Mouse (Mus musculus) ES-E14 (cell line): ENCODE measurements around the gene St7l. TPM values are rescaled to one million over a fixed set of nuclear protein-coding genes. Genes with fewer than 3 reads are reported as not detected.

ENCODE experiments used
- DNase-seq: peaks from one replicate; pipeline ENCODE4 v3.0.0-alpha.2; 2013; ENCODE audit warnings: low read depth, low spot score
- H3K27ac ChIP-seq: 2 replicates; pipeline ENCODE4 v1.5.1; 2012; ENCODE audit warnings: low read depth, mild to moderate bottlenecking, low read length, moderate library complexity, mixed read lengths; ENCODE audit not compliant: poor library complexity, insufficient read depth, severe bottlenecking
- H3K36me3 ChIP-seq: 2 replicates; pipeline ENCODE4 v1.6.1; 2012; ENCODE audit warnings: mild to moderate bottlenecking, low read length, moderate library complexity, mixed read lengths; ENCODE audit not compliant: control insufficient read depth, poor library complexity, insufficient read depth, severe bottlenecking
- H3K4me1 ChIP-seq, 2 experiments: fragments of 150-350 bp in 1 of 2; sonication (generic) in 1 of 2; 2 replicates each; pipeline ENCODE4 v1.6.1; 2012; ENCODE audit warnings: low read length in 2 of 2, mild to moderate bottlenecking in 1 of 2, mixed read lengths in 1 of 2; ENCODE audit not compliant: control insufficient read depth in 2 of 2, insufficient read depth in 2 of 2, poor library complexity in 1 of 2
- H3K4me3 ChIP-seq, 2 experiments: fragments of 150-350 bp in 1 of 2; sonication (generic) in 1 of 2; 2 replicates each; pipeline ENCODE4 v1.5.1; 2012; ENCODE audit warnings: low read length in 2 of 2, low read depth in 1 of 2, mild to moderate bottlenecking in 1 of 2, mixed read lengths in 1 of 2; ENCODE audit not compliant: insufficient read depth in 1 of 2, poor library complexity in 1 of 2, severe bottlenecking in 1 of 2
- H3K9ac ChIP-seq: 2 replicates; pipeline ENCODE4 v1.6.1; 2012; ENCODE audit warnings: low read depth, mild to moderate bottlenecking, low read length, mixed read lengths; ENCODE audit not compliant: poor library complexity, insufficient read depth, severe bottlenecking
- H3K9me3 ChIP-seq: fragments of 150-350 bp; sonication (generic); 2 replicates; pipeline ENCODE4 v1.6.1; 2012; ENCODE audit warnings: low read depth, mild to moderate bottlenecking, low read length; ENCODE audit not compliant: control insufficient read depth, insufficient read depth
- CHD2 ChIP-seq: IDR thresholded peaks from 2 replicates; pipeline ENCODE4 v1.6.1; 2014; ENCODE audit warnings: mild to moderate bottlenecking, low read depth, low read length, inconsistent platforms
- HCFC1 ChIP-seq: IDR thresholded peaks from 2 replicates; pipeline ENCODE4 v1.6.1; 2012; ENCODE audit warnings: low read length, inconsistent platforms, borderline replicate concordance; ENCODE audit not compliant: insufficient read depth
- MAFK ChIP-seq: IDR thresholded peaks from 2 replicates; pipeline ENCODE4 v1.6.1; 2014; ENCODE audit warnings: mild to moderate bottlenecking, low read depth, low read length, inconsistent platforms; ENCODE audit not compliant: insufficient read depth
- ZC3H11A ChIP-seq: IDR thresholded peaks from 2 replicates; pipeline ENCODE4 v1.6.1; 2012; ENCODE audit warnings: low read depth, mild to moderate bottlenecking, inconsistent platforms, low read length, borderline replicate concordance
- ZNF384 ChIP-seq: IDR thresholded peaks from 2 replicates; pipeline ENCODE4 v1.6.1; 2012; ENCODE audit warnings: low read depth, low read length, inconsistent platforms
- in situ Hi-C, 2 experiments: fragments of 600-800 bp; cut with MboI; formaldehyde crosslinking; loops; one replicate each; pipeline ENCODE4 v1.15.1; 2025; ENCODE audit warnings: low sequenced_read_pairs in 2 of 2, inconsistent platforms in 1 of 2; ENCODE audit not compliant: unreplicated experiment in 2 of 2
- total RNA-seq: library from RNA; depleted of rRNA; stranded (reverse); fragments of 300-350 nt; gene quantifications from 2 replicates; pipeline ENCODE4 v1.2.3, GENCODE M21; 2012

Gene St7l
- total RNA-seq, 1 experiment = 14.3 TPM

DNA sequence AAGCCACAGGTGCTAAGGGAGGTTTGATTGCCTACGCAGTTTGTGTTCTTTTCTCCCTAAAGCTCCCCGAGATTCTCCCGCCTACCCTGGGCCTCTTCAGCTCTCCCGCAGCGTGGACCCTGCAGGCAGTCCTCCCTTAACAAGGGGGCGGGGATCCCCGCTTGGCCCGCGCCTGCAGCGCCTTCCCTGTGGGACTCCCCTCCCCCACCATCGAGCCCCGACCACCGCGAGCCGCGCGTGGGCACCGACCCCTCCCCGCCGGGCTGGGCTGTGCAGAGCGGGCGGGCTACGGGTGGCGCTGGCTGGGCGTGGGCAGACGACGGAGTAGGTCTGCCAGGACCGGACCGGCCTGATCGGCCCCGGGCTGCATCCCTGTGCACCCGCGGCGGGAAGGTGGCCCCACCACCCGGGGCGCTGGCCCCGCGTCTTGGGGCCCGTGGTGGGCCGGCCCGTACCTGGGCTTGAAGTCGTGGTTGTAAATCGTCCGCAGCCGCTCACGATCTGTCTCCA is 46.3 kb upstream of the St7l start:
- H3K9me3 ChIP-seq = no peaks in the 10 kb centered on the region
- peaks cover 16 to 17% of the 10 kb centered on the region in 2 experiments; a peak in 3 of 4 replicates for H3K4me1 ChIP-seq
- H3K36me3 ChIP-seq = no peaks in the 10 kb centered on the region
- TF ChIP-seq MAFK (no peak), ZC3H11A (no peak), HCFC1 (no peak), ZNF384 (no peak), CHD2 (no peak)
- peak overlapping the region; percentile 77 to 91 for H3K4me3 ChIP-seq
- H3K27ac ChIP-seq = peak overlapping the region; percentile 76
- peak overlapping the region; percentile 72 for H3K9ac ChIP-seq
- in situ Hi-C loops = no loop called here
- no peak for DNase-seq

DNA sequence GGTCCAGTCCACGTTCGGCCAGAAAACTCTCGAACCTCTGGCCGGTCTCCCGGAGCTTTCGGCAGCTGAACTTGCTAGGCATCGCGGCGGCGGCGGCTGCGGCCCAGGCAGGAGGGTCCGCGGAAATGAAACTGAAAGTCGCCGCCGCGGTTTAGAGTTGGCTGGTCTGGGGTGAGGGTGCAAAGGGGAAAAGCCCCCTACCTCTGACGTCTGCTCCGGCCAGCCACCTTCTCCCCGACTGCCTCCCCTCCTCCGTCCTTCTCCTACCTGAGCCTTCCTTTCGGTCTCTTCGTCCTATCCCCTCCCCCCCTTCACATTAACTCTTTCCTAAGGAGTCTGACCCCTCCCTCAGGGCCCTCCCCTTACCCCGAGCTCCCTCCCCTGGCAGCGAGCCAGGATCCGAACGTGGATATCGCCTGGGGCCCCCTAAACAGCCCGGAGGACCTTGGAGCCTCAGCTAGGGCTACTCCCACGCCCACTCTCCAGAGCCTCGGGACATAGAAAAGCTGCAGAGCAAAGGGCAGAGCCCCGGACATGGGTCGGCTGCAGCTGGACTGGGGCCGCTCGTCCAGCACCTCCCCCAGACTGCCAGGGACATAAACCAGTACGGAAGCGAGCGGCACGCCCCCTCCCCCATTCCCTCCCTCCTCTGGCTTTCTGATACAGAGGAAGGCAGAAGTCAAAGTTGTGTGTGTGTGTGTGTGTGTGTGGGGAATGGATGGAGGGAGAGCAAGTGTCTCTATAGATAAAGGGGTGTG is 45.6 kb upstream of the St7l start, which contains the start of gene Mov10:
Gene Mov10 (minus strand): TSS at position 573 of the 758 bp plus-strand sequence.
- Histone ChIP-seq H3K9me3 (no peaks in the 10 kb centered on the region), H3K9ac (peak within 1 kb of the TSS; percentile 72), H3K27ac (peak within 1 kb of the TSS; percentile 76), H3K36me3 (no peaks in the 10 kb centered on the region), H3K4me3 (peak within 1 kb of the TSS; percentile 77 to 91), H3K4me1 (peaks cover 16 to 17% of the 10 kb centered on the region in 2 experiments; a peak in 3 of 4 replicates)
- no peak for TF ChIP-seq ZNF384
- no peak for TF ChIP-seq HCFC1
- TF ChIP-seq MAFK = no peak
- TF ChIP-seq CHD2 = no peak
- TF ChIP-seq ZC3H11A = no peak
- in situ Hi-C loops = no loop called here
- peak; percentile 89 for DNase-seq

DNA sequence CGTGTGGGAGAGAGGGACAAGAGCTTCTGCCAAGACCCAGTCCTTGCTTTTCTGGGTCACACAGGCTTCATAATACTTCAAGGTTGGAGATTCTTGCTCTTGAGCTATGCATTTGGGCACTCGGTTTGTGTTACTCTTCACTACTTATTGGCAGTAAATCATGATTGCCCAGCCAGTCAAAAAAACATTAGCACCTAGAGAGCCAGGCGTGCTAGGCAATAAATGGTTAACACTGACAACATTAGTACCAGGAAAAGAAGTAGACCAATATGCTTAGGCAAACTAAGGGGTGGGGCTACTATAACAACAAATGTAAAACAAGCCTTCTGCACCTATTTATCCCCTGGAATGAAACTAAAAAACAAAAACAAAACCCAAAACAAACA is 45.1 kb upstream of the St7l start:
- Histone ChIP-seq H3K9ac (peak overlapping the region; percentile 72; the same call in 1 of the 2 replicates), H3K9me3 (no peaks in the 10 kb centered on the region), H3K4me1 (peaks cover 16 to 17% of the 10 kb centered on the region in 2 experiments; a peak in 3 of 4 replicates), H3K4me3 (peak overlapping the region; percentile 77 to 91), H3K36me3 (no peaks in the 10 kb centered on the region), H3K27ac (peak overlapping the region; percentile 76; the same call in 1 of the 2 replicates)
- TF ChIP-seq HCFC1 = no peak
- no peak for TF ChIP-seq MAFK
- TF ChIP-seq CHD2 = no peak
- no peak for TF ChIP-seq ZNF384
- no peak for TF ChIP-seq ZC3H11A
- DNase-seq = no peak
- in situ Hi-C loops = no loop called here

DNA sequence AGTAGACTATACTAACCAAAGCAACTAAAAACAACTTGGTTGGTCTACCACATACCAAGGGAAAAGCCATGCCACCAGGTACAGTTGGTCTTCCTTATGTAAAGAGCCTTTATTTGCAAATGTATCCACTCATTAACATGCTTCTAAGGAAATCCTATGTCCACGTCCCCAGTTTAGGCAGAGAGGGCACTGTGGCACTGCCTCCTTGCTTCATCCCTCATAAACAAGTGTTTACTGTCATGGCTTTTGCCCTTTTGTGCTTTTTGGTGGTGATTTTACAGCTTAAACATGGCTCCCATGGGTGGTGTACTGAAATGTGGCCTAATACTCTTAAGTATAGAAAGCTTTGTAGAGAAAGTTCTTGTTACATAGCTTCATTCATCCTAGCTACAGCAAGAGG is 43.4 kb upstream of the St7l start:
- no peak for TF ChIP-seq CHD2
- no peak for TF ChIP-seq ZNF384
- TF ChIP-seq ZC3H11A = no peak
- TF ChIP-seq MAFK = no peak
- no peak for TF ChIP-seq HCFC1
- peaks cover 11 to 13% of the 10 kb centered on the region in 2 experiments; a peak in 3 of 4 replicates for H3K4me1 ChIP-seq
- no peak overlapping the region; the same call in 1 of the 2 replicates for H3K27ac ChIP-seq
- in situ Hi-C loops = no loop called here
- no peak overlapping the region for H3K9ac ChIP-seq
- no peaks in the 10 kb centered on the region for H3K9me3 ChIP-seq
- DNase-seq = no peak
- peaks cover 2% of the 10 kb centered on the region; the same call in 1 of the 2 replicates for H3K36me3 ChIP-seq
- no peak overlapping the region for H3K4me3 ChIP-seq
